Comparison of ENCODE assay signal across 28 mouse cellular contexts in genomic region chr12:97899266-97899665, GRCm38 (mm10).
DNase-seq lines count a peak whose midpoint lies in the region; ATAC-seq and TF ChIP-seq lines count a peak whose summit lies in the region.
"Had no signal": no experiment of that assay in that cellular context is flagged by ENCODE, and none has a peak within 500 bp of the region (broad histone marks: within the 10 kb centered on the region; RNA-seq: fewer than 3 reads in every experiment).

No protein-coding gene starts in this region.

- no peak overlapping the region for H3K4me3 ChIP-seq in forebrain, embryonic 14.5 days (ENCODE audit: low read depth, low read length)
- H3K4me3 ChIP-seq in forebrain, embryonic 11.5 days (ENCODE audit: low read depth, low read length) = no peak overlapping the region
- no peak overlapping the region for H3K4me3 ChIP-seq in forebrain, embryonic 15.5 days
- H3K4me3 ChIP-seq: embryonic facial prominence, embryonic 10.5 days; embryonic facial prominence, embryonic 13.5 days; erythroblast, embryonic 14.5 days; gastrocnemius, adult 2 months; heart, adult 2 months; heart, embryonic 10.5 days; heart, embryonic 13.5 days had no signal

- H3K27ac ChIP-seq in forebrain, embryonic 14.5 days (ENCODE audit: low read depth, low read length) = no peak overlapping the region
- no peak overlapping the region for H3K27ac ChIP-seq in forebrain, embryonic 11.5 days (ENCODE audit: low read depth, low read length)
- no peak overlapping the region for H3K27ac ChIP-seq in forebrain, embryonic 15.5 days (replicated peaks)
- H3K27ac ChIP-seq: embryonic facial prominence, embryonic 10.5 days; embryonic facial prominence, embryonic 13.5 days; gastrocnemius, adult 2 months; heart, adult 2 months; heart, embryonic 10.5 days; heart, embryonic 13.5 days; hindbrain, embryonic 14.5 days; hindbrain, postnatal 0 days had no signal

- no peaks in the 10 kb centered on the region for H3K27me3 ChIP-seq in forebrain, embryonic 14.5 days (replicated peaks; ENCODE audit: control insufficient read depth, insufficient read depth, low read length)
- H3K27me3 ChIP-seq in forebrain, embryonic 11.5 days (ENCODE audit: control insufficient read depth, insufficient read depth, low read length) = no peaks in the 10 kb centered on the region
- no peaks in the 10 kb centered on the region for H3K27me3 ChIP-seq in forebrain, embryonic 15.5 days
- H3K27me3 ChIP-seq: embryonic facial prominence, embryonic 13.5 days; heart, embryonic 13.5 days had no signal

- H3K4me1 ChIP-seq in forebrain, embryonic 14.5 days (ENCODE audit: control insufficient read depth, insufficient read depth, low read length) = no peaks in the 10 kb centered on the region
- H3K4me1 ChIP-seq in forebrain, embryonic 11.5 days (replicated peaks; ENCODE audit: control insufficient read depth, insufficient read depth, low read length) = no peaks in the 10 kb centered on the region
- peaks cover 6% of the 10 kb centered on the region; the same call in 1 of the 2 replicates for H3K4me1 ChIP-seq in forebrain, embryonic 15.5 days
- H3K4me1 ChIP-seq: embryonic facial prominence, embryonic 10.5 days; embryonic facial prominence, embryonic 13.5 days; heart, embryonic 10.5 days; heart, embryonic 13.5 days had no signal

- ATAC-seq in forebrain, embryonic 14.5 days = no peak; the same call in 1 of the 2 replicates
- no peak for ATAC-seq in forebrain, embryonic 11.5 days (replicated peaks; ENCODE audit: low FRiP score)
- ATAC-seq in forebrain, embryonic 15.5 days (replicated peaks) = 0 out of 2 replicates have a peak, but pooled peaks have one; percentile 35
- ATAC-seq: CD4-positive, CD25-positive, alpha-beta regulatory T cell, adult 4 months; hindbrain, postnatal 0 days; inflammation-experienced regulatory T-cells, adult 6 months; intestine, embryonic 16.5 days had no signal

- H3K9ac ChIP-seq in forebrain, embryonic 14.5 days (ENCODE audit: low read length) = no peak overlapping the region
- H3K9ac ChIP-seq in forebrain, embryonic 11.5 days (ENCODE audit: low read length) = no peak overlapping the region
- H3K9ac ChIP-seq in forebrain, embryonic 15.5 days (replicated peaks) = no peak overlapping the region
- H3K9ac ChIP-seq: embryonic facial prominence, embryonic 13.5 days; heart, embryonic 13.5 days; hindbrain, embryonic 14.5 days had no signal

- TF ChIP-seq CTCF in brain, embryonic 14.5 days (IDR thresholded peaks at IDR 0.05; ENCODE audit: borderline replicate concordance, extremely low read depth, insufficient read depth, insufficient read length) = no peak

- TF ChIP-seq POLR2A in brain, embryonic 14.5 days (IDR thresholded peaks at IDR 0.05; ENCODE audit: borderline replicate concordance, extremely low read depth, insufficient read depth, insufficient read length, poor library complexity, severe bottlenecking) = no peak

- H3K9me3 ChIP-seq in forebrain, embryonic 14.5 days (replicated peaks; ENCODE audit: control insufficient read depth, low read length) = no peaks in the 10 kb centered on the region
- H3K9me3 ChIP-seq in forebrain, embryonic 11.5 days (ENCODE audit: control insufficient read depth, low read length) = no peaks in the 10 kb centered on the region
- no peaks in the 10 kb centered on the region for H3K9me3 ChIP-seq in forebrain, embryonic 15.5 days
- H3K9me3 ChIP-seq: embryonic facial prominence, embryonic 10.5 days; embryonic facial prominence, embryonic 13.5 days; heart, embryonic 10.5 days; heart, embryonic 13.5 days had no signal

- H3K4me2 ChIP-seq in forebrain, embryonic 14.5 days (ENCODE audit: low read length) = no peak overlapping the region
- H3K4me2 ChIP-seq in forebrain, embryonic 11.5 days (ENCODE audit: low read depth, low read length, severe bottlenecking) = no peak overlapping the region
- no peak overlapping the region for H3K4me2 ChIP-seq in forebrain, embryonic 15.5 days (replicated peaks)
- H3K4me2 ChIP-seq: embryonic facial prominence, embryonic 13.5 days; heart, embryonic 13.5 days; hindbrain, embryonic 14.5 days had no signal

- H3K36me3 ChIP-seq in forebrain, embryonic 14.5 days (ENCODE audit: control insufficient read depth, insufficient read depth, low read length) = no peaks in the 10 kb centered on the region
- no peaks in the 10 kb centered on the region for H3K36me3 ChIP-seq in forebrain, embryonic 11.5 days (ENCODE audit: control insufficient read depth, insufficient read depth, low read length)
- H3K36me3 ChIP-seq in forebrain, embryonic 15.5 days = no peaks in the 10 kb centered on the region
- H3K36me3 ChIP-seq: embryonic facial prominence, embryonic 10.5 days; embryonic facial prominence, embryonic 13.5 days; heart, embryonic 10.5 days; heart, embryonic 13.5 days had no signal

- peak; percentile 55 for DNase-seq in forebrain, embryonic 14.5 days (ENCODE audit: low spot score)
- DNase-seq in forebrain, embryonic 11.5 days (ENCODE audit: low spot score) = no peak
- peak; percentile 68 for DNase-seq in brain, embryonic 14.5 days (ENCODE audit: low read depth)
- DNase-seq in embryo, embryonic 11 days = no peak
- no peak for DNase-seq in gastrocnemius, postnatal 10 days
- DNase-seq: adrenal gland, adult 2 months; adrenal gland, postnatal 14 days; cerebellum, adult 11 months; cerebellum, adult 2 months; cerebellum, adult 9-11 months; cerebellum, postnatal 25 days; gastrocnemius, adult 2 months; gastrocnemius, postnatal 36 days; heart, adult 2 months; heart, postnatal 14 days; heart, postnatal 4 days; kidney, adult 18-20 months had no signal

- WGBS in forebrain, embryonic 14.5 days = 43% methylated on average over 5 of the region's 5 CpGs
- 81% methylated on average over 5 of the region's 5 CpGs for WGBS in forebrain, embryonic 11.5 days
- 37% methylated on average over 5 of the region's 5 CpGs for WGBS in forebrain, embryonic 15.5 days

Comparison
In these comparisons a context has a peak if more than half of its experiments do, and no peak if none do; other contexts are left out.
1. DNase-seq: peak in forebrain, embryonic 14.5 days (single experiment) and brain, embryonic 14.5 days (single experiment); none in forebrain, embryonic 11.5 days (single experiment), embryo, embryonic 11 days (single experiment) and gastrocnemius, postnatal 10 days (single experiment).